Mouse (Mus musculus) midbrain, embryonic 12.5 days (tissue): ENCODE data around the gene G430095P16Rik. TPM values are rescaled to one million over a fixed set of nuclear protein-coding genes. Genes with fewer than 3 reads are reported as not detected.
A peak's percentile ranks its signal among the peaks of the same experiment; 100 is the strongest.

Experiments used
- ATAC-seq: fragments of 200-750 bp; cut with Nextera tagmentation; 2 replicates; pipeline ENCODE4 v1.8.0; 2017; ENCODE audit warnings: low read depth, moderate TSS enrichment, moderate library complexity; ENCODE audit not compliant: low FRiP score
- H3K27ac ChIP-seq: fragments of 300-500 bp; sonication (generic); replicated peaks from 2 replicates; pipeline ENCODE4 v1.5.1; 2016; ENCODE audit warnings: mild to moderate bottlenecking
- H3K27me3 ChIP-seq: fragments of 300-500 bp; sonication (generic); 2 replicates; pipeline ENCODE4 v1.6.1; 2016; ENCODE audit warnings: mild to moderate bottlenecking
- H3K36me3 ChIP-seq: fragments of 300-500 bp; sonication (generic); 2 replicates; pipeline ENCODE4 v1.6.1; 2016
- H3K4me1 ChIP-seq: fragments of 300-500 bp; sonication (generic); 2 replicates; pipeline ENCODE4 v1.6.1; 2016
- H3K4me2 ChIP-seq: fragments of 300-500 bp; sonication (generic); replicated peaks from 2 replicates; pipeline ENCODE4 v1.6.1; 2016; ENCODE audit warnings: mild to moderate bottlenecking, moderate library complexity
- H3K4me3 ChIP-seq: fragments of 300-500 bp; sonication (generic); 2 replicates; pipeline ENCODE4 v1.5.1; 2016; ENCODE audit warnings: mild to moderate bottlenecking
- H3K9ac ChIP-seq: fragments of 300-500 bp; sonication (generic); replicated peaks from 2 replicates; pipeline ENCODE4 v1.6.1; 2016; ENCODE audit warnings: mild to moderate bottlenecking, moderate library complexity
- H3K9me3 ChIP-seq: fragments of 300-500 bp; sonication (generic); 2 replicates; pipeline ENCODE4 v1.6.1; 2016; ENCODE audit warnings: mild to moderate bottlenecking
- WGBS: fragments of 180-500 bp; shearing (Covaris S2); methylation state at CpG from one replicate; pipeline ENCODE4 v1.1.7; 2016; 5-methylcytosine and 5-hydroxymethylcytosine counted together
- polyA plus RNA-seq: library from polyadenylated mRNA; unstranded; fragments of >200 nt; fragmentation: Nextera tagmentation; extraction: Ambion mirVana; gene quantifications from 2 replicates; pipeline ENCODE4 v1.2.1, GENCODE M21; 2016

Gene G430095P16Rik
- polyA plus RNA-seq, 1 experiment from 2014 or later, result 2.4 TPM

GRCm38 (mm10) chr8:84769324-84769723 is 46.5 kb downstream of the G430095P16Rik start:
- no peak overlapping the region for H3K9ac ChIP-seq
- peaks cover 66% of the 10 kb centered on the region for H3K4me1 ChIP-seq
- no peak overlapping the region for H3K27ac ChIP-seq
- no peak overlapping the region for H3K4me3 ChIP-seq
- no peaks in the 10 kb centered on the region for H3K36me3 ChIP-seq
- no peak overlapping the region for H3K4me2 ChIP-seq
- 80% methylated on average over 8 of the region's 8 CpGs for WGBS
- H3K9me3 ChIP-seq, result no peaks in the 10 kb centered on the region
- H3K27me3 ChIP-seq, result peaks cover 100% of the 10 kb centered on the region
- ATAC-seq, result no peak

GRCm38 (mm10) chr8:84770100-84770953 is 47.5 kb downstream of the G430095P16Rik start:
- 38% methylated on average over 12 of the region's 12 CpGs for WGBS
- ATAC-seq, result no peak
- no peak overlapping the region for H3K4me2 ChIP-seq

GRCm38 (mm10) chr8:84771000-84771687 is 48.3 kb downstream of the G430095P16Rik start:
- no peak overlapping the region for H3K4me3 ChIP-seq
- WGBS, result 16% methylated on average over 5 of the region's 5 CpGs
- no peaks in the 10 kb centered on the region for H3K9me3 ChIP-seq
- no peak overlapping the region for H3K9ac ChIP-seq
- ATAC-seq, result no peak
- H3K4me1 ChIP-seq, result peaks cover 65% of the 10 kb centered on the region
- no peaks in the 10 kb centered on the region for H3K36me3 ChIP-seq
- no peak overlapping the region for H3K27ac ChIP-seq
- H3K4me2 ChIP-seq, result no peak overlapping the region
- H3K27me3 ChIP-seq, result peaks cover 100% of the 10 kb centered on the region

More at GRCm38 (mm10) chr8:84770100-84770953, 47.5 kb downstream of the G430095P16Rik start:
- Histone ChIP-seq H3K9me3 (no peaks in the 10 kb centered on the region), H3K9ac (no peak overlapping the region), H3K36me3 (no peaks in the 10 kb centered on the region), H3K4me3 (no peak overlapping the region), H3K27ac (no peak overlapping the region), H3K4me1 (peaks cover 66% of the 10 kb centered on the region), H3K27me3 (peaks cover 100% of the 10 kb centered on the region)

GRCm38 (mm10) chr8:84771941-84772378 is 49.2 kb downstream of the G430095P16Rik start:
- no peak for ATAC-seq
- WGBS, result 2% methylated on average over 34 of the region's 34 CpGs
- peak overlapping the region; percentile 19; the same call in 1 of the 2 replicates for H3K4me2 ChIP-seq
- H3K36me3 ChIP-seq, result no peaks in the 10 kb centered on the region
- no peak overlapping the region for H3K27ac ChIP-seq
- H3K27me3 ChIP-seq, result peaks cover 100% of the 10 kb centered on the region
- H3K4me3 ChIP-seq, result 0 out of 2 replicates have a peak overlapping the region, but pooled peaks have one; percentile 12
- H3K4me1 ChIP-seq, result peaks cover 57% of the 10 kb centered on the region
- no peak overlapping the region for H3K9ac ChIP-seq
- no peaks in the 10 kb centered on the region for H3K9me3 ChIP-seq

GRCm38 (mm10) chr8:84772628-84773027 is 49.8 kb downstream of the G430095P16Rik start:
- H3K4me3 ChIP-seq, result no peak overlapping the region
- H3K27ac ChIP-seq, result no peak overlapping the region
- H3K27me3 ChIP-seq, result peaks cover 100% of the 10 kb centered on the region
- H3K36me3 ChIP-seq, result no peaks in the 10 kb centered on the region
- H3K4me1 ChIP-seq, result peaks cover 57% of the 10 kb centered on the region
- WGBS, result 0% methylated on average over 3 of the region's 3 CpGs
- no peak for ATAC-seq
- no peak overlapping the region for H3K4me2 ChIP-seq
- H3K9me3 ChIP-seq, result no peaks in the 10 kb centered on the region
- H3K9ac ChIP-seq, result no peak overlapping the region

GRCm38 (mm10) chr8:84773304-84773703 is 50.5 kb downstream of the G430095P16Rik start:
- Histone ChIP-seq H3K9ac (no peak overlapping the region), H3K4me1 (peaks cover 57% of the 10 kb centered on the region), H3K4me2 (peak overlapping the region; percentile 40), H3K27ac (no peak overlapping the region), H3K36me3 (no peaks in the 10 kb centered on the region), H3K27me3 (peaks cover 100% of the 10 kb centered on the region), H3K4me3 (peak overlapping the region; percentile 22), H3K9me3 (no peaks in the 10 kb centered on the region)
- no peak for ATAC-seq
- WGBS, result 1% methylated on average over 9 of the region's 9 CpGs

- peak; percentile 64 for ATAC-seq
- 0% methylated on average over 12 of the region's 19 CpGs for WGBS
- Histone ChIP-seq H3K9ac (no peak overlapping the region), H3K9me3 (no peaks in the 10 kb centered on the region), H3K36me3 (no peaks in the 10 kb centered on the region), H3K27ac (no peak overlapping the region), H3K4me3 (peak overlapping the region; percentile 22), H3K4me1 (peaks cover 57% of the 10 kb centered on the region), H3K27me3 (peaks cover 100% of the 10 kb centered on the region), H3K4me2 (peak overlapping the region; percentile 40)
These were observed 51.0 kb downstream of the G430095P16Rik start for GRCm38 (mm10) chr8:84773833-84774232.

GRCm38 (mm10) chr8:84774473-84774911 is 51.7 kb downstream of the G430095P16Rik start:
- H3K27ac ChIP-seq, result no peak overlapping the region
- H3K4me1 ChIP-seq, result peaks cover 59% of the 10 kb centered on the region
- no peaks in the 10 kb centered on the region for H3K36me3 ChIP-seq
- H3K9me3 ChIP-seq, result no peaks in the 10 kb centered on the region
- no peak overlapping the region for H3K9ac ChIP-seq
- H3K27me3 ChIP-seq, result peaks cover 100% of the 10 kb centered on the region
- peak overlapping the region; percentile 40 for H3K4me2 ChIP-seq
- 4% methylated on average over 10 of the region's 10 CpGs for WGBS
- H3K4me3 ChIP-seq, result peak overlapping the region; percentile 19
- no peak for ATAC-seq

GRCm38 (mm10) chr8:84775105-84775591 is 52.3 kb downstream of the G430095P16Rik start:
- 2% methylated on average over 13 of the region's 13 CpGs for WGBS
- Histone ChIP-seq H3K27me3 (peaks cover 100% of the 10 kb centered on the region), H3K4me2 (0 out of 2 replicates have a peak overlapping the region, but pooled peaks have one; percentile 19), H3K27ac (0 out of 2 replicates have a peak overlapping the region, but pooled peaks have one; percentile 22), H3K4me3 (0 out of 2 replicates have a peak overlapping the region, but pooled peaks have one; percentile 5), H3K4me1 (peaks cover 65% of the 10 kb centered on the region), H3K9ac (no peak overlapping the region), H3K9me3 (no peaks in the 10 kb centered on the region), H3K36me3 (no peaks in the 10 kb centered on the region)
- no peak for ATAC-seq

- peaks cover 62% of the 10 kb centered on the region for H3K4me1 ChIP-seq
- no peaks in the 10 kb centered on the region for H3K36me3 ChIP-seq
- 4% methylated on average over 7 of the region's 7 CpGs for WGBS
- ATAC-seq, result no peak
- H3K27ac ChIP-seq, result 0 out of 2 replicates have a peak overlapping the region, but pooled peaks have one; percentile 22
- H3K27me3 ChIP-seq, result peaks cover 100% of the 10 kb centered on the region
- 0 out of 2 replicates have a peak overlapping the region, but pooled peaks have one; percentile 24 for H3K9ac ChIP-seq
- no peaks in the 10 kb centered on the region for H3K9me3 ChIP-seq
- H3K4me2 ChIP-seq, result no peak overlapping the region
- H3K4me3 ChIP-seq, result 0 out of 2 replicates have a peak overlapping the region, but pooled peaks have one; percentile 5
These were observed 52.9 kb downstream of the G430095P16Rik start for GRCm38 (mm10) chr8:84775621-84776113.
